Mouse (Mus musculus): ENCODE results near the gene Lgalsl.

GRCm38 (mm10) chr11:20788070-20788469 is 42.8 kb downstream of the Lgalsl start:
- no peak for TF ChIP-seq CTCF (conservative IDR thresholded peaks at IDR 0.05 in 1 of 2, IDR thresholded peaks at IDR 0.05 in 1 of 2; ENCODE audit: low read depth in 2 of 2, low read length in 2 of 2)
- TF ChIP-seq MAX (IDR thresholded peaks at IDR 0.05; ENCODE audit: low read length), result no peak
- TF ChIP-seq JUN (IDR thresholded peaks at IDR 0.05; ENCODE audit: insufficient read depth, low read depth, low read length), result no peak
- no peak for TF ChIP-seq POLR2A (IDR thresholded peaks at IDR 0.05; ENCODE audit: low read depth, low read length)
- no peak for TF ChIP-seq NELFE (IDR thresholded peaks at IDR 0.05; ENCODE audit: low read depth, low read length)
- no peak for TF ChIP-seq JUND (conservative IDR thresholded peaks at IDR 0.05; ENCODE audit: low read depth, low read length)
- no peak for TF ChIP-seq RCOR1 (conservative IDR thresholded peaks at IDR 0.05; ENCODE audit: low read depth, low read length)
- no peak for TF ChIP-seq RAD21 (IDR thresholded peaks at IDR 0.05; ENCODE audit: low read depth, low read length)
- no peak for TF ChIP-seq MAFK (IDR thresholded peaks at IDR 0.05; ENCODE audit: insufficient replicate concordance, low read length)
- no peak for TF ChIP-seq EP300 (IDR thresholded peaks at IDR 0.05; ENCODE audit: low read length)
- no peak for TF ChIP-seq USF1 (IDR thresholded peaks at IDR 0.05; ENCODE audit: low read depth, low read length)
- TF ChIP-seq ZKSCAN1 (IDR thresholded peaks at IDR 0.05; ENCODE audit: borderline replicate concordance, low read depth, low read length), result no peak
- no peak for TF ChIP-seq TCF12 (IDR thresholded peaks at IDR 0.05; ENCODE audit: low read depth, low read length)

All from CH12.LX (cell line).